Mouse (Mus musculus) liver, embryonic 14.5 days (tissue): ENCODE results near the gene Prkn. TPM values are rescaled to one million over a fixed set of nuclear protein-coding genes. Genes with fewer than 3 reads are reported as not detected.

Experiments
- ATAC-seq: fragments of 200-750 bp; cut with Nextera tagmentation; 2 replicates; pipeline ENCODE4 v1.8.0; 2017; ENCODE audit warnings: moderate number of reproducible peaks, mild to moderate bottlenecking, moderate library complexity; ENCODE audit not compliant: insufficient read depth
- DNase-seq, 3 experiments: peaks; one replicate each; pipeline ENCODE4 v3.0.0-alpha.2; 2012 to 2013; ENCODE audit warnings: low read depth in 3 of 3, low spot score in 3 of 3
- H3K27ac ChIP-seq: fragments of 300-500 bp; sonication (generic); 2 replicates; pipeline ENCODE4 v1.5.1; 2014; ENCODE audit warnings: moderate library complexity, mild to moderate bottlenecking, control low read depth, inconsistent platforms
- H3K27me3 ChIP-seq: fragments of 300-500 bp; sonication (generic); 2 replicates; pipeline ENCODE4 v1.6.1; 2014; ENCODE audit warnings: mild to moderate bottlenecking, low read length, moderate library complexity; ENCODE audit not compliant: control insufficient read depth, insufficient read depth
- H3K36me3 ChIP-seq: fragments of 300-500 bp; sonication (generic); replicated peaks from 2 replicates; pipeline ENCODE4 v1.6.1; 2014; ENCODE audit warnings: low read depth; ENCODE audit not compliant: control insufficient read depth, insufficient read depth
- H3K4me1 ChIP-seq, 2 experiments: fragments of 200-500 bp in 1 of 2; fragments of 300-500 bp in 1 of 2; sonication (generic) in 1 of 2; replicated peaks; 2 replicates each; pipeline ENCODE4 v1.6.1; 2012 to 2014; ENCODE audit warnings: antibody characterized with exemption in 1 of 2, inconsistent platforms in 1 of 2, low read length in 1 of 2; ENCODE audit not compliant: control insufficient read depth in 2 of 2, insufficient read depth in 2 of 2
- H3K4me2 ChIP-seq: fragments of 300-500 bp; sonication (generic); 2 replicates; pipeline ENCODE4 v1.6.1; 2014; ENCODE audit warnings: low read depth, mild to moderate bottlenecking, control low read depth, moderate library complexity
- H3K4me3 ChIP-seq, 2 experiments: fragments of 200-500 bp in 1 of 2; fragments of 300-500 bp in 1 of 2; sonication (generic) in 1 of 2; 2 replicates each; pipeline ENCODE4 v1.5.1; 2012 to 2014; ENCODE audit warnings: low read depth in 2 of 2, low read length in 2 of 2, mild to moderate bottlenecking in 2 of 2, control low read depth in 1 of 2, inconsistent platforms in 1 of 2, moderate library complexity in 1 of 2; ENCODE audit not compliant: insufficient read depth in 1 of 2
- H3K9ac ChIP-seq: fragments of 300-500 bp; sonication (generic); replicated peaks from 2 replicates; pipeline ENCODE4 v1.6.1; 2014; ENCODE audit warnings: mild to moderate bottlenecking, control low read depth, moderate library complexity
- H3K9me3 ChIP-seq: fragments of 300-500 bp; sonication (generic); 2 replicates; pipeline ENCODE4 v1.6.1; 2016; ENCODE audit warnings: low read length, mixed read lengths; ENCODE audit not compliant: control insufficient read depth
- CTCF ChIP-seq: IDR thresholded peaks from 2 replicates; pipeline ENCODE4 v1.5.1; 2016; ENCODE audit warnings: antibody characterized with exemption, low read depth, control low read depth
- EP300 ChIP-seq: IDR thresholded peaks from 2 replicates; pipeline ENCODE4 v1.6.1; 2016; ENCODE audit warnings: antibody characterized with exemption, low read depth
- WGBS: fragments of 180-500 bp; shearing (Covaris S2); extraction: QIAGEN DNeasy Blood & Tissue Kit; methylation state at CpG from one replicate; pipeline ENCODE4 v1.1.7; 2014; ENCODE audit not compliant: insufficient replicate concordance; 5-methylcytosine and 5-hydroxymethylcytosine counted together
- polyA plus RNA-seq, 2 experiments: library from polyadenylated mRNA; depleted of rRNA in 1 of 2; stranded (reverse) in 1 of 2; unstranded in 1 of 2; fragments of >200 nt; fragmentation: Nextera tagmentation in 1 of 2; extraction: Ambion mirVana in 1 of 2; gene quantifications; 2 replicates each; pipeline versions ENCODE4 v1.2.1 to v1.2.3; 2012 to 2014

The Prkn gene
- polyA plus RNA-seq, 2 experiments, result 0.17 to 0.61 TPM

- DNase-seq (no peak), ATAC-seq (no peak)
- no peak for TF ChIP-seq CTCF
- no peak for TF ChIP-seq EP300
- Histone ChIP-seq H3K4me3 (no peak overlapping the region), H3K27ac (no peak overlapping the region), H3K4me1 (no peaks in the 10 kb centered on the region), H3K36me3 (no peaks in the 10 kb centered on the region), H3K4me2 (no peak overlapping the region), H3K9me3 (no peaks in the 10 kb centered on the region), H3K9ac (no peak overlapping the region), H3K27me3 (no peaks in the 10 kb centered on the region)
- WGBS, result 48% methylated on average over 4 of the region's 4 CpGs
These were observed 21.2 kb upstream of the Prkn start for GRCm38 (mm10) chr17:10818971-10819370.

DNA sequence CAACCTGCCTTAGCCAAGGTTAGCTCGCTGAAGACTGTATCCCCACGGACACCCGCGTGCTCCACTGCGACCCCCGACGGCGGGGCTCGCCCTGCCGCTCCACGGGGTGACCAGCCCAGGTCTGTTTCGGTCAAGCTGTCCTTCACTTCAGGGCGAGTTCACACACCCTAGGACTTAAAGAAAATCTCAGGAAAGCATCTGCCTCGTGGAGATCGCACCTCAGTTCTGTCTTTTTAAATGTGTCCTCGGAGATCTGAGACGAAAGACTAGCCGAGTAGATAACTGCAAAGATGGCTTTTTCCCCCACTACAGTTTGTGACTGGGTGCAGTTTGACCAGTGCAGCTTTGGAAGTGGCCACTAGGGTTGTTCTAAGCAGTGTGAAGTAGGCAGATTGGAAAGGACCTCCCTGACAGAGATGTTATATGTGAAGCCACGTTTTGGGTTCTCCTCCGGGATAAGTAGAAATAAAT is 582 bp downstream of the Prkn start:
- Histone ChIP-seq H3K4me1 (peaks cover 0 to 9% of the 10 kb centered on the region in 2 experiments; a peak in 2 of 4 replicates), H3K27ac (no peak overlapping the region), H3K27me3 (no peaks in the 10 kb centered on the region), H3K36me3 (no peaks in the 10 kb centered on the region), H3K9me3 (no peaks in the 10 kb centered on the region), H3K9ac (peak overlapping the region; percentile 60), H3K4me3 (peak overlapping the region; percentile 63 to 70), H3K4me2 (peak overlapping the region; percentile 82)
- ATAC-seq, result peak; percentile 50
- peak; percentile 31 to 47 (median 38) for DNase-seq
- no peak for TF ChIP-seq EP300
- peak; percentile 56 for TF ChIP-seq CTCF
- 2% methylated on average over 20 of the region's 20 CpGs for WGBS

GRCm38 (mm10) chr17:10854207-10854606 is 14.0 kb downstream of the Prkn start:
- WGBS, result 61% methylated on average over 3 of the region's 3 CpGs
- no peaks in the 10 kb centered on the region for H3K4me1 ChIP-seq
- no peak overlapping the region for H3K4me2 ChIP-seq
- DNase-seq (no peak), ATAC-seq (no peak)
- H3K4me3 ChIP-seq, result no peak overlapping the region
- H3K27ac ChIP-seq, result no peak overlapping the region
- no peaks in the 10 kb centered on the region for H3K27me3 ChIP-seq
- TF ChIP-seq EP300, result no peak
- no peak for TF ChIP-seq CTCF
- no peaks in the 10 kb centered on the region for H3K36me3 ChIP-seq
- H3K9ac ChIP-seq, result no peak overlapping the region
- no peaks in the 10 kb centered on the region for H3K9me3 ChIP-seq

GRCm38 (mm10) chr17:10874208-10875187 is 34.3 kb downstream of the Prkn start:
- H3K9me3 ChIP-seq, result no peaks in the 10 kb centered on the region
- peaks cover 0 to 9% of the 10 kb centered on the region in 2 experiments; a peak in 3 of 4 replicates for H3K4me1 ChIP-seq
- TF ChIP-seq EP300, result peak; percentile 40
- TF ChIP-seq CTCF, result no peak
- H3K27me3 ChIP-seq, result no peaks in the 10 kb centered on the region
- H3K27ac ChIP-seq, result no peak overlapping the region
- H3K9ac ChIP-seq, result no peak overlapping the region
- no peak overlapping the region for H3K4me2 ChIP-seq
- peak; percentile 91 for ATAC-seq
- no peaks in the 10 kb centered on the region for H3K36me3 ChIP-seq
- 25% methylated on average over 7 of the region's 7 CpGs for WGBS
- no peak overlapping the region for H3K4me3 ChIP-seq
- peak; percentile 3 to 7 (median 3) for DNase-seq

DNA sequence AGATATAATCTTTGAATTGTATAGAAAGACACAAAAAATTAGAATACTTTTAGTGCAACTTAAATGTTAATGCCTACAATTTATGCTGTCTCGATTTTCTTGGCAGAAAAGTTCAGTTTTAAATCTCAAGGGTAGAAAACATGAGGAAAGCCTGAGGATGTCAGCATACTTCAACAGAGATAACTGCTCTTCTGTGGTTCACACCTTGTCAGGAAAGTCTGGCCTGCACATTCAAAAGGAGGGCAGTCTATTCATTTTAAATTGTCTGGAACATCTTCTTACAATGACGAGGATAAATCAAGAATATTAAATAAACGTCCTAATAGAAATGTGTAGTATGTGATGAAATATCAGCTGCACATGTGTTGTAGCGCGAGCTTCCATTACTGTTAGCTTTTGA is 38.8 kb downstream of the Prkn start:
- no peak overlapping the region for H3K27ac ChIP-seq
- no peak for TF ChIP-seq EP300
- TF ChIP-seq CTCF, result no peak
- WGBS, result 61% methylated on average over 5 of the region's 5 CpGs
- no peaks in the 10 kb centered on the region for H3K27me3 ChIP-seq
- H3K4me3 ChIP-seq, result no peak overlapping the region
- DNase-seq (no peak), ATAC-seq (no peak)
- no peaks in the 10 kb centered on the region for H3K9me3 ChIP-seq
- H3K4me2 ChIP-seq, result no peak overlapping the region
- peaks cover 0 to 9% of the 10 kb centered on the region in 2 experiments; a peak in 3 of 4 replicates for H3K4me1 ChIP-seq
- H3K36me3 ChIP-seq, result no peaks in the 10 kb centered on the region
- H3K9ac ChIP-seq, result no peak overlapping the region
